Mouse (Mus musculus): Measurements from ENCODE around the gene Csf3r.

DNA sequence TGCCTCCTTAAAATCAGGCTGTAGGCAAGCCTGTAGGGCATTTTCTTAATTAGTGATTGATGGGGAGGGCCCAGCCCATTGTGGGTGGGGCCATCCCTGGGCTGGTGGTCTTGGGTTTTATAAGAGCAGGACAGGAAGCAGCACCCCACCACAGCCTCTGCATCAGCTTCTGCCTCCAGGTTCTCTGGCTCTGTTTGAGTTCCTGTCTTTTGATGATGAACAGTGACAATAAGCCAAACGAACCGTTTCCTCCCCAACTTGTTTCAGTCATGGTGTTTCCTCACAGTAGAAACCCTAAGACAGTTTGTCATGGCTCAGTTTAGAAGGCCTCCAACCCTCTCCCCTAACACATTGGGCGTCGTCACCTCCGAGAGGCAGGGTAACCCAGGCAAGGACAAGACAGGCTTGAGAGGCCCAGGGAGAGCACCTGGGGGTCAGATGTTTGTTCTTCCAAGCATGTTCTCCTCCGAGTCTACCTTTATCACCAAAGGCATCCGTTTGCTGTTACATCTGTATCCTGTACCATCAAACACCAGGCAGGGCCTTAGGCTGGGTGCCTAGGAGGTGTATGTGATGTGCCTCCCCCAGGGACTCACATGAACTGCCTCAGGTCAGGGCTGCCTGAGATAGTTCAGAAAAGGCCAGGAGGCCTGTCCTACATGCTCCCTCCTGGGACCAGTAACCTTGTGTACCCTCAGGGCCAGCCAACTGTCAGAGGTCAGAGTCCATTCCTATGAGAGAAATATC, 65.9 kb downstream of the Csf3r start:
- TF ChIP-seq CTCF (IDR thresholded peaks at IDR 0.05; ENCODE audit: insufficient read depth, low read length), result no peak
- TF ChIP-seq POLR2A (IDR thresholded peaks at IDR 0.05; ENCODE audit: borderline replicate concordance, extremely low read depth, low read depth, low read length), result no peak

All from lung, adult 2 months (tissue).